Mouse (Mus musculus) ES-E14 (cell line): ENCODE measurements around the gene Olfr703.

Source experiments
- CHD2 ChIP-seq: IDR thresholded peaks from 2 replicates; pipeline ENCODE4 v1.6.1; 2014; ENCODE audit warnings: mild to moderate bottlenecking, low read depth, low read length, inconsistent platforms
- HCFC1 ChIP-seq: IDR thresholded peaks from 2 replicates; pipeline ENCODE4 v1.6.1; 2012; ENCODE audit warnings: low read length, inconsistent platforms, borderline replicate concordance; ENCODE audit not compliant: insufficient read depth
- MAFK ChIP-seq: IDR thresholded peaks from 2 replicates; pipeline ENCODE4 v1.6.1; 2014; ENCODE audit warnings: mild to moderate bottlenecking, low read depth, low read length, inconsistent platforms; ENCODE audit not compliant: insufficient read depth
- ZC3H11A ChIP-seq: IDR thresholded peaks from 2 replicates; pipeline ENCODE4 v1.6.1; 2012; ENCODE audit warnings: low read depth, mild to moderate bottlenecking, inconsistent platforms, low read length, borderline replicate concordance

GRCm38 (mm10) chr7:106833793-106834192, 9.4 kb upstream of the Olfr703 start, which contains the start of gene Olfr702:
- no peak for TF ChIP-seq HCFC1
- no peak for TF ChIP-seq ZC3H11A
- TF ChIP-seq MAFK, result no peak
- TF ChIP-seq CHD2, result no peak
